Mouse (Mus musculus) left cerebral cortex, adult 11 months (tissue): ENCODE measurements around the gene 4930572O03Rik.
"Not testable (repeated sequence)": the region's sequence is repeated elsewhere in the genome, so short reads cannot be mapped to it uniquely, and the experiment has no call there.

ENCODE experiments used
- DNase-seq: peaks from one replicate; pipeline ENCODE4 v3.0.0; 2022; ENCODE audit warnings: low spot score

Gene 4930572O03Rik

GRCm38 (mm10) chr5:15618764-15619163 is 38.1 kb downstream of the 4930572O03Rik start, which contains the start of gene Speer4d:
Speer4d (plus strand) TSS chr5:15619064.
- not testable (repeated sequence) for DNase-seq

- not testable (repeated sequence) for DNase-seq
Measured at GRCm38 (mm10) chr5:15616195-15616594, 40.7 kb downstream of the 4930572O03Rik start.

GRCm38 (mm10) chr5:15610695-15611094 is 46.2 kb downstream of the 4930572O03Rik start:
- DNase-seq, result not testable (repeated sequence)

GRCm38 (mm10) chr5:15606677-15607076 is 50.2 kb downstream of the 4930572O03Rik start:
- DNase-seq, result not testable (repeated sequence)

GRCm38 (mm10) chr5:15603585-15603984 is 53.3 kb downstream of the 4930572O03Rik start:
- not testable (repeated sequence) for DNase-seq

GRCm38 (mm10) chr5:15603008-15603407 is 53.9 kb downstream of the 4930572O03Rik start:
- DNase-seq, result not testable (repeated sequence)

- DNase-seq, result not testable (repeated sequence)
Measured at GRCm38 (mm10) chr5:15602424-15602947, 54.4 kb downstream of the 4930572O03Rik start.
